Mouse (Mus musculus): Measurements from ENCODE around the gene Tm4sf5.

- TF ChIP-seq POLR2A (IDR thresholded peaks at IDR 0.05; ENCODE audit: borderline replicate concordance, insufficient read depth, low read length) (no peak), CTCF (IDR thresholded peaks at IDR 0.05; ENCODE audit: borderline replicate concordance, insufficient read depth, low read depth, low read length) (no peak)
Observed at GRCm38 (mm10) chr11:70463970-70464369, 41.1 kb upstream of the Tm4sf5 start.

All from cerebellum, adult 2 months (tissue).